Mouse (Mus musculus) brain, embryonic 14.5 days (tissue): ENCODE results near the gene Slc2a4.

Source experiments
- CTCF ChIP-seq: fragments of 200-500 bp; IDR thresholded peaks from 2 replicates; pipeline ENCODE4 v1.5.1; 2012; ENCODE audit warnings: inconsistent platforms, mild to moderate bottlenecking, moderate library complexity, borderline replicate concordance; ENCODE audit not compliant: insufficient read depth, insufficient read length; ENCODE audit errors: extremely low read depth
- POLR2A ChIP-seq: fragments of 200-500 bp; IDR thresholded peaks from 2 replicates; pipeline ENCODE4 v1.6.1; 2012; ENCODE audit warnings: mild to moderate bottlenecking, inconsistent platforms, borderline replicate concordance; ENCODE audit not compliant: poor library complexity, insufficient read depth, insufficient read length, severe bottlenecking; ENCODE audit errors: extremely low read depth

DNA sequence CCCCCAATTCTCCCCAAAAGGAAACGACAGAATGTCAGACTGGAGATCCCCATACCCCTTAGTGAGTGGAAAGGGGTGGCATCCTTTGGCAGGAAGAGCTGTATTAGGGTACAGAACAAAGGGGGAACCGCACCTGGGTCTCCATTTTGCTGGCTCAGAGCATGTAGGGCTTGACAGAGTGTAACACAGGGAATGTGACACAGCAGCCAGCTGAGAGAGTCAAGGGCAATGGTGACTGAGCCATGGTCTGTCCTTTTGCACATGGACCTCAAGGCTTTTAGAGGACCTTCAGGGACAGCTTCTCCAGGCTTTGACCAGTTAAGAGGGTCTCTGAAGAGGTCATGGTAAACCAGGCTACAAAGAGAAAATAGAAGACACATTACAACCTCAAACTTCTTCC, 26.9 kb upstream of the Slc2a4 start:
- TF ChIP-seq POLR2A (no peak), CTCF (no peak)
